Mouse (Mus musculus) heart, embryonic 13.5 days (tissue): ENCODE results near the gene U2surp. TPM values are rescaled to one million over a fixed set of nuclear protein-coding genes. Genes with fewer than 3 reads are reported as not detected.
"Not testable (repeated sequence)": the region's sequence is repeated elsewhere in the genome, so short reads cannot be mapped to it uniquely, and the experiment has no call there.

Experiments
- ATAC-seq: fragments of 200-750 bp; cut with Nextera tagmentation; 2 replicates; pipeline ENCODE4 v1.8.0; 2017; ENCODE audit warnings: moderate TSS enrichment; ENCODE audit not compliant: insufficient number of reproducible peaks, low FRiP score, low TSS enrichment; ENCODE audit errors: extremely low read depth
- H3K27ac ChIP-seq: fragments of 300-500 bp; sonication (generic); replicated peaks from 2 replicates; pipeline ENCODE4 v1.5.1; 2015; ENCODE audit warnings: moderate library complexity, mild to moderate bottlenecking, inconsistent platforms
- H3K27me3 ChIP-seq: fragments of 300-500 bp; sonication (generic); replicated peaks from 2 replicates; pipeline ENCODE4 v1.6.1; 2015; ENCODE audit warnings: mild to moderate bottlenecking, inconsistent platforms
- H3K36me3 ChIP-seq: fragments of 300-500 bp; sonication (generic); 2 replicates; pipeline ENCODE4 v1.6.1; 2015; ENCODE audit warnings: mild to moderate bottlenecking, inconsistent platforms
- H3K4me1 ChIP-seq: fragments of 300-500 bp; sonication (generic); 2 replicates; pipeline ENCODE4 v1.6.1; 2015; ENCODE audit warnings: inconsistent platforms
- H3K4me2 ChIP-seq: fragments of 300-500 bp; sonication (generic); 2 replicates; pipeline ENCODE4 v1.6.1; 2015; ENCODE audit warnings: inconsistent platforms, mild to moderate bottlenecking, moderate library complexity
- H3K4me3 ChIP-seq: fragments of 300-500 bp; sonication (generic); 2 replicates; pipeline ENCODE4 v1.5.1; 2015; ENCODE audit warnings: moderate library complexity, mild to moderate bottlenecking, inconsistent platforms
- H3K9ac ChIP-seq: fragments of 300-500 bp; sonication (generic); 2 replicates; pipeline ENCODE4 v1.6.1; 2015; ENCODE audit warnings: inconsistent platforms, mild to moderate bottlenecking, moderate library complexity
- H3K9me3 ChIP-seq: fragments of 300-500 bp; sonication (generic); 2 replicates; pipeline ENCODE4 v1.6.1; 2016; ENCODE audit warnings: inconsistent platforms
- WGBS: fragments of 180-500 bp; shearing (Covaris S2); methylation state at CpG from one replicate; pipeline ENCODE4 v1.1.7; 2015; ENCODE audit warnings: mixed read lengths; 5-methylcytosine and 5-hydroxymethylcytosine counted together
- polyA plus RNA-seq: library from polyadenylated mRNA; unstranded; fragments of >200 nt; fragmentation: Nextera tagmentation; extraction: Ambion mirVana; gene quantifications from 2 replicates; pipeline ENCODE4 v1.2.1, GENCODE M21; 2015

Gene U2surp
- polyA plus RNA-seq, 1 experiment from 2014 or later, result 79.6 TPM

GRCm38 (mm10) chr9:95510693-95511404, 947 bp downstream of the U2surp start:
- no peak for ATAC-seq
- Histone ChIP-seq H3K4me1 (peaks cover 20% of the 10 kb centered on the region), H3K27me3 (no peaks in the 10 kb centered on the region), H3K9ac (peak overlapping the region; percentile 98), H3K4me2 (peak overlapping the region; percentile 89), H3K4me3 (peak overlapping the region; percentile 100), H3K9me3 (no peaks in the 10 kb centered on the region), H3K36me3 (peaks cover 6% of the 10 kb centered on the region), H3K27ac (peak overlapping the region; percentile 92)
- WGBS, result 7% methylated on average over 21 of the region's 21 CpGs

GRCm38 (mm10) chr9:95505666-95506065, 6.1 kb downstream of the U2surp start:
- Histone ChIP-seq H3K9ac (no peak overlapping the region), H3K9me3 (no peaks in the 10 kb centered on the region), H3K4me1 (peaks cover 24% of the 10 kb centered on the region), H3K4me3 (no peak overlapping the region), H3K36me3 (peaks cover 14% of the 10 kb centered on the region), H3K27me3 (no peaks in the 10 kb centered on the region), H3K27ac (no peak overlapping the region), H3K4me2 (no peak overlapping the region)
- ATAC-seq, result no peak
- 83% methylated on average over 3 of the region's 3 CpGs for WGBS

GRCm38 (mm10) chr9:95499848-95500247, 11.9 kb downstream of the U2surp start:
- Histone ChIP-seq H3K9me3 (no peaks in the 10 kb centered on the region), H3K4me1 (peaks cover 5% of the 10 kb centered on the region), H3K9ac (no peak overlapping the region), H3K4me2 (no peak overlapping the region), H3K4me3 (no peak overlapping the region), H3K27ac (no peak overlapping the region), H3K27me3 (no peaks in the 10 kb centered on the region), H3K36me3 (peaks cover 32% of the 10 kb centered on the region)
- ATAC-seq, result no peak

GRCm38 (mm10) chr9:95495038-95495437, 16.8 kb downstream of the U2surp start:
- H3K36me3 ChIP-seq, result peaks cover 50% of the 10 kb centered on the region
- H3K27ac ChIP-seq, result no peak overlapping the region
- H3K4me3 ChIP-seq, result no peak overlapping the region
- no peak overlapping the region for H3K9ac ChIP-seq
- H3K4me2 ChIP-seq, result no peak overlapping the region
- H3K27me3 ChIP-seq, result no peaks in the 10 kb centered on the region
- WGBS, result 69% methylated on average over 1 of the region's 1 CpGs
- no peak for ATAC-seq
- H3K9me3 ChIP-seq, result no peaks in the 10 kb centered on the region
- H3K4me1 ChIP-seq, result no peaks in the 10 kb centered on the region

- Histone ChIP-seq H3K36me3 (peaks cover 57% of the 10 kb centered on the region), H3K9ac (no peak overlapping the region), H3K9me3 (no peaks in the 10 kb centered on the region), H3K27me3 (no peaks in the 10 kb centered on the region), H3K4me1 (no peaks in the 10 kb centered on the region), H3K27ac (no peak overlapping the region), H3K4me3 (no peak overlapping the region), H3K4me2 (no peak overlapping the region)
- 84% methylated on average over 3 of the region's 3 CpGs for WGBS
- ATAC-seq, result no peak
Observed at GRCm38 (mm10) chr9:95493393-95493792, 18.4 kb downstream of the U2surp start.

GRCm38 (mm10) chr9:95490003-95490402, 21.8 kb downstream of the U2surp start:
- no peak for ATAC-seq
- H3K9ac ChIP-seq, result no peak overlapping the region
- no peaks in the 10 kb centered on the region for H3K4me1 ChIP-seq
- no peaks in the 10 kb centered on the region for H3K27me3 ChIP-seq
- H3K36me3 ChIP-seq, result peaks cover 56% of the 10 kb centered on the region
- no peak overlapping the region for H3K4me3 ChIP-seq
- H3K9me3 ChIP-seq, result no peaks in the 10 kb centered on the region
- H3K27ac ChIP-seq, result no peak overlapping the region
- 93% methylated on average over 3 of the region's 3 CpGs for WGBS
- H3K4me2 ChIP-seq, result no peak overlapping the region

GRCm38 (mm10) chr9:95488861-95489260, 22.9 kb downstream of the U2surp start:
- Histone ChIP-seq H3K4me1 (no peaks in the 10 kb centered on the region), H3K9me3 (no peaks in the 10 kb centered on the region), H3K4me3 (no peak overlapping the region), H3K36me3 (peaks cover 59% of the 10 kb centered on the region), H3K27me3 (no peaks in the 10 kb centered on the region), H3K9ac (no peak overlapping the region), H3K4me2 (no peak overlapping the region), H3K27ac (no peak overlapping the region)
- no peak for ATAC-seq

GRCm38 (mm10) chr9:95479981-95480380, 31.8 kb downstream of the U2surp start:
- ATAC-seq, result no peak
- 83% methylated on average over 3 of the region's 3 CpGs for WGBS
- Histone ChIP-seq H3K4me2 (no peak overlapping the region), H3K27me3 (no peaks in the 10 kb centered on the region), H3K9ac (no peak overlapping the region), H3K36me3 (peaks cover 81% of the 10 kb centered on the region), H3K4me1 (no peaks in the 10 kb centered on the region), H3K27ac (no peak overlapping the region), H3K9me3 (no peaks in the 10 kb centered on the region), H3K4me3 (no peak overlapping the region)

- Histone ChIP-seq H3K9me3 (no peaks in the 10 kb centered on the region), H3K27me3 (no peaks in the 10 kb centered on the region), H3K36me3 (peaks cover 80% of the 10 kb centered on the region), H3K4me3 (no peak overlapping the region), H3K4me1 (no peaks in the 10 kb centered on the region), H3K9ac (no peak overlapping the region), H3K4me2 (no peak overlapping the region), H3K27ac (no peak overlapping the region)
- WGBS, result 89% methylated on average over 5 of the region's 5 CpGs
- ATAC-seq, result no peak
Observed at GRCm38 (mm10) chr9:95478443-95478842, 33.4 kb downstream of the U2surp start.

GRCm38 (mm10) chr9:95472926-95473325, 38.9 kb downstream of the U2surp start:
- no peak overlapping the region for H3K4me3 ChIP-seq
- WGBS, result 89% methylated on average over 1 of the region's 1 CpGs
- H3K4me2 ChIP-seq, result no peak overlapping the region
- no peak overlapping the region for H3K9ac ChIP-seq
- H3K4me1 ChIP-seq, result no peaks in the 10 kb centered on the region
- no peak for ATAC-seq
- H3K27ac ChIP-seq, result no peak overlapping the region
- H3K27me3 ChIP-seq, result no peaks in the 10 kb centered on the region
- H3K9me3 ChIP-seq, result no peaks in the 10 kb centered on the region
- H3K36me3 ChIP-seq, result peaks cover 76% of the 10 kb centered on the region

GRCm38 (mm10) chr9:95469011-95469576, 42.7 kb downstream of the U2surp start:
- not testable (repeated sequence) for H3K9me3 ChIP-seq, H3K4me1 ChIP-seq, H3K4me3 ChIP-seq, H3K4me2 ChIP-seq, H3K9ac ChIP-seq, H3K27me3 ChIP-seq, ATAC-seq, H3K27ac ChIP-seq
- peaks cover 77% of the 10 kb centered on the region for H3K36me3 ChIP-seq
- 91% methylated on average over 7 of the region's 7 CpGs for WGBS

- 91% methylated on average over 1 of the region's 1 CpGs for WGBS
- H3K9ac ChIP-seq, result no peak overlapping the region
- no peaks in the 10 kb centered on the region for H3K27me3 ChIP-seq
- H3K9me3 ChIP-seq, result no peaks in the 10 kb centered on the region
- no peak overlapping the region for H3K27ac ChIP-seq
- no peak for ATAC-seq
- no peak overlapping the region for H3K4me3 ChIP-seq
- H3K36me3 ChIP-seq, result peaks cover 79% of the 10 kb centered on the region
- H3K4me2 ChIP-seq, result no peak overlapping the region
- H3K4me1 ChIP-seq, result no peaks in the 10 kb centered on the region
Observed at GRCm38 (mm10) chr9:95464028-95464427, 47.8 kb downstream of the U2surp start.
